Mouse (Mus musculus) forebrain, embryonic 16.5 days (tissue): ENCODE data around the gene Kansl1l. TPM values are rescaled to one million over a fixed set of nuclear protein-coding genes. Genes with fewer than 3 reads are reported as not detected.

Experiments
- ATAC-seq: fragments of 200-750 bp; cut with Nextera tagmentation; 2 replicates; pipeline ENCODE4 v1.8.0; 2017; ENCODE audit warnings: mild to moderate bottlenecking, moderate library complexity
- H3K27ac ChIP-seq: fragments of 300-500 bp; sonication (generic); 2 replicates; pipeline ENCODE4 v1.5.1; 2014; ENCODE audit warnings: low read length, control low read depth
- H3K27me3 ChIP-seq: fragments of 300-500 bp; sonication (generic); replicated peaks from 2 replicates; pipeline ENCODE4 v1.6.1; 2014; ENCODE audit warnings: low read length; ENCODE audit not compliant: control insufficient read depth, insufficient read depth
- H3K36me3 ChIP-seq: fragments of 300-500 bp; sonication (generic); 2 replicates; pipeline ENCODE4 v1.6.1; 2014; ENCODE audit not compliant: control insufficient read depth, insufficient read depth
- H3K4me1 ChIP-seq: fragments of 300-500 bp; sonication (generic); replicated peaks from 2 replicates; pipeline ENCODE4 v1.6.1; 2014; ENCODE audit warnings: low read length; ENCODE audit not compliant: control insufficient read depth, insufficient read depth
- H3K4me2 ChIP-seq: fragments of 300-500 bp; sonication (generic); 2 replicates; pipeline ENCODE4 v1.6.1; 2014; ENCODE audit warnings: mild to moderate bottlenecking, low read length, control low read depth
- H3K4me3 ChIP-seq: fragments of 300-500 bp; sonication (generic); replicated peaks from 2 replicates; pipeline ENCODE4 v1.5.1; 2014; ENCODE audit warnings: mild to moderate bottlenecking, low read length, control low read depth
- H3K9ac ChIP-seq: fragments of 300-500 bp; sonication (generic); replicated peaks from 2 replicates; pipeline ENCODE4 v1.6.1; 2014; ENCODE audit warnings: low read depth, low read length, control low read depth
- H3K9me3 ChIP-seq: fragments of 300-500 bp; sonication (generic); 2 replicates; pipeline ENCODE4 v1.6.1; 2016; ENCODE audit warnings: low read length; ENCODE audit not compliant: control insufficient read depth
- WGBS: fragments of 180-500 bp; shearing (Covaris S2); extraction: QIAGEN DNeasy Blood & Tissue Kit; methylation state at CpG from one replicate; pipeline ENCODE4 v1.1.7; 2014; 5-methylcytosine and 5-hydroxymethylcytosine counted together
- polyA plus RNA-seq: library from polyadenylated mRNA; unstranded; fragments of >200 nt; fragmentation: Nextera tagmentation; extraction: Ambion mirVana; gene quantifications from 2 replicates; pipeline ENCODE4 v1.2.1, GENCODE M21; 2015

Kansl1l gene
- 15.0 and 15.5 TPM in 2 replicates for polyA plus RNA-seq

- Histone ChIP-seq H3K9ac (peak within 1 kb of the TSS; percentile 98), H3K27me3 (no peaks in the 10 kb centered on the region), H3K36me3 (no peaks in the 10 kb centered on the region), H3K4me1 (peaks cover 20% of the 10 kb centered on the region), H3K27ac (peak within 1 kb of the TSS; percentile 93), H3K4me3 (peak within 1 kb of the TSS; percentile 86), H3K4me2 (peak within 1 kb of the TSS; percentile 98), H3K9me3 (no peaks in the 10 kb centered on the region)
- peak; percentile 86 for ATAC-seq
- 0% methylated on average over 42 of the region's 56 CpGs for WGBS
These were observed at the start of gene Kansl1l for GRCm38 (mm10) chr1:66817453-66817839. TSS of gene Kansl1l (minus strand) at chr1:66817562.

- Histone ChIP-seq H3K36me3 (no peaks in the 10 kb centered on the region), H3K9me3 (no peaks in the 10 kb centered on the region), H3K4me1 (peaks cover 7% of the 10 kb centered on the region), H3K4me3 (no peak overlapping the region), H3K4me2 (no peak overlapping the region), H3K27me3 (no peaks in the 10 kb centered on the region), H3K9ac (no peak overlapping the region), H3K27ac (no peak overlapping the region)
- 84% methylated on average over 4 of the region's 4 CpGs for WGBS
- ATAC-seq: no peak
These were observed 48.3 kb upstream of the Kansl1l start for GRCm38 (mm10) chr1:66865633-66866032.

GRCm38 (mm10) chr1:66863741-66864495, 46.6 kb upstream of the Kansl1l start:
- 18% methylated on average over 9 of the region's 9 CpGs for WGBS
- ATAC-seq: no peak

GRCm38 (mm10) chr1:66862712-66863511, 45.5 kb upstream of the Kansl1l start, which contains the start of gene Acadl:
TSS of gene Acadl (minus strand) at chr1:66863277.
- Histone ChIP-seq H3K27me3 (no peaks in the 10 kb centered on the region), H3K27ac (peak within 1 kb of the TSS; percentile 56), H3K4me3 (peak within 1 kb of the TSS; percentile 81), H3K9ac (peak within 1 kb of the TSS; percentile 79), H3K4me2 (peak within 1 kb of the TSS; percentile 89), H3K36me3 (no peaks in the 10 kb centered on the region), H3K9me3 (no peaks in the 10 kb centered on the region; the same call in 1 of the 2 replicates), H3K4me1 (peaks cover 7% of the 10 kb centered on the region)
- under 1% methylated on average over 80 of the region's 85 CpGs for WGBS
- ATAC-seq: peak; percentile 90

More at GRCm38 (mm10) chr1:66863741-66864495, 46.6 kb upstream of the Kansl1l start:
- Histone ChIP-seq H3K27ac (no peak overlapping the region), H3K27me3 (no peaks in the 10 kb centered on the region), H3K9me3 (no peaks in the 10 kb centered on the region; the same call in 1 of the 2 replicates), H3K36me3 (no peaks in the 10 kb centered on the region), H3K9ac (no peak overlapping the region), H3K4me2 (peak overlapping the region; percentile 30; the same call in 1 of the 2 replicates), H3K4me3 (no peak overlapping the region), H3K4me1 (peaks cover 7% of the 10 kb centered on the region)

- Histone ChIP-seq H3K9me3 (no peaks in the 10 kb centered on the region; the same call in 1 of the 2 replicates), H3K4me3 (peak overlapping the region; percentile 81), H3K36me3 (no peaks in the 10 kb centered on the region), H3K9ac (no peak overlapping the region), H3K4me2 (peak overlapping the region; percentile 89), H3K4me1 (peaks cover 7% of the 10 kb centered on the region), H3K27me3 (no peaks in the 10 kb centered on the region), H3K27ac (no peak overlapping the region)
- peak; percentile 43 for ATAC-seq
- 6% methylated on average over 14 of the region's 14 CpGs for WGBS
These were observed 44.7 kb upstream of the Kansl1l start for GRCm38 (mm10) chr1:66861764-66862672.

- no peaks in the 10 kb centered on the region for H3K4me1 ChIP-seq
- H3K27me3 ChIP-seq: no peaks in the 10 kb centered on the region
- no peak for ATAC-seq
- H3K4me2 ChIP-seq: no peak overlapping the region
- H3K27ac ChIP-seq: no peak overlapping the region
- WGBS: 93% methylated on average over 4 of the region's 4 CpGs
- H3K36me3 ChIP-seq: peaks cover 5% of the 10 kb centered on the region
- H3K9me3 ChIP-seq: peaks cover 3% of the 10 kb centered on the region; the same call in 1 of the 2 replicates
- no peak overlapping the region for H3K4me3 ChIP-seq
- no peak overlapping the region for H3K9ac ChIP-seq
These were observed 30.1 kb upstream of the Kansl1l start for GRCm38 (mm10) chr1:66847506-66847905.

GRCm38 (mm10) chr1:66845690-66846318, 28.4 kb upstream of the Kansl1l start:
- Histone ChIP-seq H3K9me3 (peaks cover 3% of the 10 kb centered on the region; the same call in 1 of the 2 replicates), H3K27ac (no peak overlapping the region), H3K27me3 (no peaks in the 10 kb centered on the region), H3K4me3 (no peak overlapping the region), H3K36me3 (peaks cover 5% of the 10 kb centered on the region), H3K9ac (no peak overlapping the region), H3K4me1 (no peaks in the 10 kb centered on the region), H3K4me2 (no peak overlapping the region)
- 90% methylated on average over 5 of the region's 5 CpGs for WGBS
- no peak for ATAC-seq

GRCm38 (mm10) chr1:66841938-66842337, 24.6 kb upstream of the Kansl1l start:
- Histone ChIP-seq H3K27ac (no peak overlapping the region), H3K4me3 (no peak overlapping the region), H3K9ac (no peak overlapping the region), H3K9me3 (no peaks in the 10 kb centered on the region), H3K27me3 (no peaks in the 10 kb centered on the region), H3K4me2 (no peak overlapping the region), H3K36me3 (no peaks in the 10 kb centered on the region), H3K4me1 (no peaks in the 10 kb centered on the region)
- ATAC-seq: no peak
- WGBS: 62% methylated on average over 10 of the region's 10 CpGs
